Mouse (Mus musculus) Muller cell, postnatal 12 days (primary cell): ENCODE results near the gene Runx1.

Experiments
- DNase-seq: peaks from one replicate; pipeline ENCODE4 v3.0.0-alpha.2; 2015; ENCODE audit errors: inconsistent ontology term

Gene Runx1

DNA sequence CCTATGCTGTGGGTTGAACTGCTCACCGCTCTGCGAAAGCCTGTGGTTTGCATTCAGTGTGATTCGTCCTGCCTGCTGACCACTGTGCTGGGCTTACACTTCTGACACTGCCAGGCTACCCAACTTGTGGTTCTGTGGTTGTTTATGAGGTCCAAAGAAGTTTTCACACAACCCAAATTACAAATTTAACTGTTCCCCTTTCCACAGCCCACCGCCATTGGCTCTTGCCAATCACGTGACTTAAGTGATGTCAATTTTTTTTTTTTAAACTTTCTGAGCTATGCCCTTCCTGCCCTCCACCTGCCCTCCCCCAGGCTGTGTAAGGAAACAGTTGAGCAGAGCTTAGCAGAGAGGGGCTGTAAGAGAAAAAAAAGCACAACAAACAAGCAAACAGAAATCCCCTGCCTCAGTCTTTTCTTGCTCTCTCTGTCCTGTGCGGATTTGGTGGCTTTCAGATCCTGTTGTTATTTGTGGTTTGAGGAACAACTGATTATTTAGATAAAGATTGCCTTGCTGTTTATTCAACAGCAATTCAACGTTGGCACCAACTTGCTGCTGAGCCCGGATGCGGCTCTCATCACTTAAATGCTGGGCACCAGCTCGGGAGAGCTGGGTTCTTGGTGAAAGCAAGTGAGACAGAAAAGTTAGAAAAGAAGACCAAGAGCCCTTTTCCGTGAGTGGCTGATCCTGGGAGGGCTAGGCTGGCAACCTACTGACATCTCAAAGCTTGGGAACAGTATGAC, at the start of gene Runx1:
Gene Runx1, minus strand, starts transcription at position 242 of the 743 bp plus-strand sequence.
- DNase-seq: peak; percentile 33

DNA sequence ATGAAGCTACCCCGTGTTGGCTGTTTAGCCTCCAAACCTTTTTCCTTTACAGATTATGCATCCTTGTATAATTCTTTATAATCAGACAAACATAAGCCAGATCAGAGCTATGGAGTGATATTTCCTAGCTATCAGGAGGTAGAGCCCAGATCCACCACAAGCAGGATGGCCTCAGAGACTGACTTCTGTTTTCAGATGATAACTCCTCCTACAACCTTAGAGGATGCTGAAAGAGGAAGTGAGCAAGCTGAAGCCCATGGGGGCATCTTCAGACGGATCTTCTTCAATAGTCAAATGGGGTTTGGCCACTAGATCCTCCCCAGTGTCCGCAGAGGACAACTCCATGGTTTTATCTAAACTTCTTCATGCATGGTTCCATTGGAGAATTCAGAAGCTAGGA, 48.1 kb upstream of the Runx1 start:
- no peak for DNase-seq

DNA sequence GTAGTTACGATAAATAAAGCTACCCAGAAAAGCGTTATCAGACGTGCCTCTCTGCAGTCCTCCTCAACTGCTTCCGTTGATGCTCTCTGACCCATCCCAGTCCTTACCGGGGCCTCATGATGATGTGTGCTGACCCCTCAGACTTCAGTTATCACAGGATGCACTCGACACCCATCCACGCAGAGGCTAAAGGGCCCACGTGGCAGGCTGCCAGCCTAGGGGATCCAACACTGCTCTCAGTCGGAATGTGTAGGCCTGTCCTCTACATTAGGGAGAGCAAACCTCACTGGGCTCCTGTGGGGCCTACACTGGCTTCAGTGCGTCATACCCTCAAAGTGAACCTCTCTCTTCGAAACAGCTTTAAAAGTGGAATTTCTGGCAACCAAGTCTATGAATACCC, 45.8 kb upstream of the Runx1 start:
- no peak for DNase-seq

DNA sequence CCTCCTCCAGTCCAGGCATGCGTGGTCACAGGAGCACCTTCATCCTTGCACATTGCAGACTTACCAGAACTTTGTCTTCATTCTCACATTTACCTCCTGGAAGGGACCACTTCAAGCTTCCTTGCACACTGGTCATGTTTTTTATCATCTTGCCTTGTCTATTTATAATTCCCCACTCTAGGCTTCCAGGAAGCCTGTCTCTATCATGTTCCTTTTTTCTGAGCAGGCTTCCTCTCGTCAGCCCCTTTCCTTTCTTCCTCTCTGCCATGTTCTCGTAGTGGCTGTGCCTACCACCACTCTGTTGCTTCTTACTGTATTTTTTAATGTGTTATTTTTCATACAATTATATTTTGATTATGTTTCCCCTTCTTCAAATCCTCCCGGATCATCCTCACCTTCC, 42.6 kb upstream of the Runx1 start:
- no peak for DNase-seq

DNA sequence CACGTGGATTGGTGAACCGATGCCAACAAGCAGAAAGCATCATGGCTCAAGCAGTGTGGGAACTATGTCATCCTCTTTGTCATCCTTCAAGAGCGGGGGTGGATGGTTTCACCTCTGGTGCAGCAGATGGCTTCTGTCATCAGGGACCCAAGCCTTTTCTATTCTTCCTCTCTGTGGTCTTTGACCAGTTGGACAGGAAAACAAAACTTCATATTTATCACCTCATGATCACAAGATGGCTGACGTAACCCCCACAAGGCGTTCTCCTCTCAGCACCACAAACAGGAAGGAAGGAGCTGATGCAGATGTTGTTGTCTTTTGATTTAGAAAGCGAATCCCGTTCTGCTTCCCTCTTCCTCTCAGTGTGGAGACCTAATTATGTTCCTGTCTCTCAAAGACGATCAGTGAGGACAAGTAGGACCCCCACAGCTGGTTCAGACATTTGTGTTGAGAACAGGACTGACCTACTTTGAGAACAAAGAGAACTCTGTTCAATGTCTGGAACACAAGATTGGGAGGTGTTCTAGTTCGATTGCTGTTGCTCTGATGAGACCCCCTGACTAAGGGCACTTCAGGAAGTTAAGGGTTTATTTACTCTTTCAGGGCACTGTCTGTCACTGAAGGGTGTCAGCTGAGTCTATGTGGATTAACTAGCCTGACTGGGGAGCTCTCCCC, 41.4 kb upstream of the Runx1 start:
- no peak for DNase-seq

GRCm38 (mm10) chr16:92865314-92865713, 39.4 kb upstream of the Runx1 start:
- no peak for DNase-seq

- no peak for DNase-seq
Measured at GRCm38 (mm10) chr16:92864191-92864590, 38.2 kb upstream of the Runx1 start.

DNA sequence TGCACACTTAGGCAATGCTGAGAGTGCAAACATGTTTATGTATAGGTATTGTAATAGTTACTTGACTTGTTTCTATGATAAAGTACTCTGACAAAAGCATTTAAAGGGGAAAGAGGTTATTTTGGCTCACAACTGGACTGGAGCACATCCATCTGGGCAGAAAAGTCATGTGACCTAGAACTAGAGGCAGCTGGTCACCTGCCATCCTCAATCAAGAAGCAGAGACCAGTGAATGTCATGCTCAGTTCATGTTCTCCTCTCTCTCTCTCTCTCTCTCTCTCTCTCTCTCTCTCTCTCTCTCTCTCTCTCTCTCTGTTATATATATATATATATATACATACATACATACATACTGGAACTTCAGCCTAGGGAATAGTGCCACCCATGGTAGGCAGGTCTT, 37.2 kb upstream of the Runx1 start:
- DNase-seq: no peak

GRCm38 (mm10) chr16:92862430-92862829, 36.5 kb upstream of the Runx1 start:
- DNase-seq: no peak

- peak; percentile 20 for DNase-seq
Measured at GRCm38 (mm10) chr16:92861571-92861970, 35.6 kb upstream of the Runx1 start.

GRCm38 (mm10) chr16:92860649-92861048, 34.7 kb upstream of the Runx1 start:
- DNase-seq: no peak

DNA sequence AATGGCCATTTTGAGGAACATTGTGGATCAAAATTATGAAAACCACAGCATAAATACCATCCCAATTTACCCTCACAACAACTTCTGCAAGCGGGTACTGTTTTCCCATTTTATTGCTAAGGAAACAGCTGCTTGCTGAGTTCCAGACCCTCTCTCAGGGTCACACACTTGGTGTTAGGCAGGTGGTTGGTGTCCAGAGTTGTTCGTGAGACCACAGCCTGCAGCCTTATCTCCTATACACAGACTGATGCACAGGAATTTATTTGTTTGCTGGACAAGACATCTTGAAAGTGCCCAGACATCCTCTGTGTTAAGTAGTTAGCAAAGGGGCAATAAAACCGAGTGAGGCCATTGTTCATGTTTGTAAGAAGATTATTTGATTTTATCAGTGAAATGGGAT, 30.8 kb upstream of the Runx1 start:
- DNase-seq: no peak

- no peak for DNase-seq
Measured at GRCm38 (mm10) chr16:92852276-92852675, 26.3 kb upstream of the Runx1 start.

- no peak for DNase-seq
Measured at GRCm38 (mm10) chr16:92850416-92850815, 24.5 kb upstream of the Runx1 start.

- peak; percentile 55 for DNase-seq
Measured at GRCm38 (mm10) chr16:92847762-92848300, 21.9 kb upstream of the Runx1 start.

GRCm38 (mm10) chr16:92845244-92846225, 19.6 kb upstream of the Runx1 start:
- no peak for DNase-seq

GRCm38 (mm10) chr16:92838709-92839108, 12.8 kb upstream of the Runx1 start:
- DNase-seq: no peak

DNA sequence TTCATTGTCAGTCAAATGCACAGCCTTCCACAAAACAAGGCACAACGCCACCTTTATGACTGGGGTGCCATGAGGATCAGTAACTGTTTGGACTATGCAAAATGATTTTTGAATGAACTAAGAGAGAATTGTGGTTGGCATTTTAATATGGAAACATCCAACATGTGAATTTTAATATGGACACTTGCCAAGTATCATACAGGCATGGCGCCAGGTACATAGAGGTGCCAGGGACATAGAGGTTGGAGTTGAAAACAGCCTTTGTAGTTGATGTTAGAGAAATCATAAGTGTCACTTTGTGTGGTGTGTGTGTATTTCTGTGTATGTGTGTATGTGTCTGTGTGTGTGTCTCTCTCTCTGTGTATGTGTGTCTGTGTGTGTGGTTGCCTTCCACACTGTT, 5.4 kb upstream of the Runx1 start:
- no peak for DNase-seq

- DNase-seq: no peak
Measured at GRCm38 (mm10) chr16:92830479-92830878, 4.5 kb upstream of the Runx1 start.

DNA sequence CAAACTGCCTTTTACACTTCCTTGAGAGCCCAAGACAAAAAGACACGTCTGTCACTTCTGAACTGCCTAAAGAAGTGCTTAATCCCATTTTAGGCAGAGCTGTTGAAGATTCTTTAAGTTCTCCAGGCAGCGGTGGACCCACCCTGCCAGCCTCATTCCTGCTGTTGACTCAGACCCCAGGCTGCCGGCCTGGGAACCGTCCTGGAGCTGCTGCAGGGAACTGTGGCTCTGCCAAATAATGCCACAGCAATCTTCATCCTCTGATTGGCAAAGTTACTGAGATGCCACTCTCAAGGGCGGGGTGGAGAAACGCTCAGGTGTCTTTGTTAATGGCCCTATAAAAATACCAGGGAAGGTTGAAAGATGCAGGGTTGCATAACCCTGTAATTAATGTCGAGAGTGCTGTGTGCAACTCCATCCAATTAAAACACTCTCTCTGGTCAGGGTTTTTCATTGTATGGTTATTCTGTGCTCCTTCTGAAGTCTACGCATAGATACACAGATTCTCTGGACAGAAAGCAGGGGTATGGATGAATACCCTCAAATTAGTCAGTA, 2.4 kb upstream of the Runx1 start:
- peak; percentile 75 for DNase-seq

GRCm38 (mm10) chr16:92827663-92828307, 1.8 kb upstream of the Runx1 start:
- peak; percentile 43 for DNase-seq
